Mouse (Mus musculus): ENCODE data around the gene Ndufs7.
"Not testable (repeated sequence)": the region's sequence is repeated elsewhere in the genome, so short reads cannot be mapped to it uniquely, and the experiment has no call there.

The Ndufs7 gene

GRCm38 (mm10) chr10:80242088-80242487, 6.8 kb upstream of the Ndufs7 start:
- DNase-seq (ENCODE audit: low read depth, low spot score) = no peak

- no peak for DNase-seq (ENCODE audit: low read depth, low spot score)
Observed at GRCm38 (mm10) chr10:80242607-80243006, 6.3 kb upstream of the Ndufs7 start.

- peak; percentile 61 for DNase-seq (ENCODE audit: low read depth, low spot score)
Observed at GRCm38 (mm10) chr10:80244791-80245399, 4.0 kb upstream of the Ndufs7 start.

GRCm38 (mm10) chr10:80245600-80245999, 3.3 kb upstream of the Ndufs7 start:
- peak; percentile 86 for DNase-seq (ENCODE audit: low read depth, low spot score)

GRCm38 (mm10) chr10:80247849-80248248, 1.1 kb upstream of the Ndufs7 start:
- peak; percentile 40 for DNase-seq (ENCODE audit: low read depth, low spot score)

- not testable (repeated sequence) for DNase-seq (ENCODE audit: low read depth, low spot score)
Observed at GRCm38 (mm10) chr10:80248437-80248836, 484 bp upstream of the Ndufs7 start.

- no peak for DNase-seq (ENCODE audit: low read depth, low spot score)
Observed at GRCm38 (mm10) chr10:80250059-80250458, 1.1 kb downstream of the Ndufs7 start.

- no peak for DNase-seq (ENCODE audit: low read depth, low spot score)
Observed at GRCm38 (mm10) chr10:80250573-80250972, 1.7 kb downstream of the Ndufs7 start.

GRCm38 (mm10) chr10:80252011-80252410, 3.1 kb downstream of the Ndufs7 start:
- DNase-seq (ENCODE audit: low read depth, low spot score) = no peak

- no peak for DNase-seq (ENCODE audit: low read depth, low spot score)
Observed at GRCm38 (mm10) chr10:80252493-80253274, 3.8 kb downstream of the Ndufs7 start.

GRCm38 (mm10) chr10:80253551-80253950, 4.6 kb downstream of the Ndufs7 start:
- DNase-seq (ENCODE audit: low read depth, low spot score) = no peak

- DNase-seq (ENCODE audit: low read depth, low spot score) = no peak
Observed at GRCm38 (mm10) chr10:80254331-80255297, 5.7 kb downstream of the Ndufs7 start.

GRCm38 (mm10) chr10:80255881-80256535, 7.1 kb downstream of the Ndufs7 start:
- no peak for DNase-seq (ENCODE audit: low read depth, low spot score)

- no peak for DNase-seq (ENCODE audit: low read depth, low spot score)
Observed at GRCm38 (mm10) chr10:80257936-80258335, 9.0 kb downstream of the Ndufs7 start.

- no peak for DNase-seq (ENCODE audit: low read depth, low spot score)
Observed at GRCm38 (mm10) chr10:80258752-80259462, 10.0 kb downstream of the Ndufs7 start.

- DNase-seq (ENCODE audit: low read depth, low spot score) = no peak
Observed at GRCm38 (mm10) chr10:80259463-80259805, 10.5 kb downstream of the Ndufs7 start.

- peak; percentile 18 for DNase-seq (ENCODE audit: low read depth, low spot score)
Observed at GRCm38 (mm10) chr10:80259861-80260641, 11.1 kb downstream of the Ndufs7 start.

- peak; percentile 94 for DNase-seq (ENCODE audit: low read depth, low spot score)
Observed at GRCm38 (mm10) chr10:80260642-80261584, 12.0 kb downstream of the Ndufs7 start, which contains the start of the genes Gamt and Dazap1. Gene Gamt (minus strand): TSS chr10:80261012. Gene Dazap1 (plus strand): TSS chr10:80261486.

- peak; percentile 88 for DNase-seq (ENCODE audit: low read depth, low spot score)
Observed at GRCm38 (mm10) chr10:80261585-80261968, 12.7 kb downstream of the Ndufs7 start.

Measured in forelimb bud, embryonic 11.5 days (tissue).